ENCODE assay signal across 8 mouse cellular contexts in the genomic region with DNA sequence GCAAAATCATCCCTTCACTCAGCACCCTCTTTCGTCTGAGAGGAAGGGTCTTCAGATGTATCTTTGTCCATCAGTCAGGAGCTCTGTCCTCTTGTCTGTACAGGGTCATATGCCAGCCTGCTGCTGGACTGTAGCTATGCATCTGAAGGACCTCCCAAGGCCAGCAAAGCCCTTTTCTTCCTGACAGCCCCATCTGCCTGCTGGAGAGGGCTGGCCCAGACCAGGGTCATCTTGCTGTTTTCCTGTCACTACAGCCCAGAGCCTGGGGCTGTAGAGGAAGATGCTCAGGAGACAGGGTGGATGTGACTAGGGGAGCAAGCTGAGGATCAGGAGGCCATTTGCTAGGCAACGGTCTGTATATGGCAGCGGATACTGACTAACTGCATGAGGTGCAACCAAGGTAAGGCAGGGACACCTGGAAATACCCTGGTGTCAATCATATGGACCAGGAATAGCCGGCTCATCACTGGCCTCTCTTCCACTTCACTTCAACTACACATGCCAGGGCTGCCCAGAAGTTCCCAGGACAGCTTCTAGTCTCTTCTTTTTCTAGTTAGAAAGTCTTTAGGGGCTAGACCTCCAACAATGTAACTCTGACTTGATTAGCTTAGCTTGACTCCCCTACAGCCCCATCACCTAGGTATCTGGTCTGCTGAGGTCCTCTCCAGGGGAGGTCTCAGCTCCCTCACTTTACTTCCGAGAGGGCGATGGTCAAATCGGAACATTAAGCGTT. TPM values are rescaled to one million over a fixed set of nuclear protein-coding genes. Genes with fewer than 3 reads are reported as not detected.
DNase-seq lines count a peak whose midpoint lies in the region; ATAC-seq lines count a peak whose summit lies in the region.

No protein-coding gene starts in this region.

- H3K9ac ChIP-seq in lung, embryonic 16.5 days (ENCODE audit: low read length): peak overlapping the region; percentile 82
- H3K9ac ChIP-seq in embryonic facial prominence, embryonic 13.5 days: peak overlapping the region; percentile 85
- peak overlapping the region; percentile 81 for H3K9ac ChIP-seq in intestine, embryonic 15.5 days
- peak overlapping the region; percentile 74 for H3K9ac ChIP-seq in neural tube, embryonic 15.5 days (replicated peaks)

- no peak for DNase-seq in lung, postnatal 14 days
- DNase-seq in thymus, postnatal 0 days (ENCODE audit: low spot score): no peak
- no peak for DNase-seq in spleen, postnatal 4 days (ENCODE audit: low spot score in 2 of 2)

- peak overlapping the region; percentile 68 for H3K4me3 ChIP-seq in lung, embryonic 16.5 days (ENCODE audit: low read length)
- H3K4me3 ChIP-seq in embryonic facial prominence, embryonic 13.5 days: peak overlapping the region; percentile 69
- H3K4me3 ChIP-seq in intestine, embryonic 15.5 days (replicated peaks): peak overlapping the region; percentile 62
- H3K4me3 ChIP-seq in neural tube, embryonic 15.5 days (replicated peaks): peak overlapping the region; percentile 64

- peak overlapping the region; percentile 59 for H3K4me2 ChIP-seq in lung, embryonic 16.5 days (ENCODE audit: low read depth, low read length)
- peak overlapping the region; percentile 85 for H3K4me2 ChIP-seq in embryonic facial prominence, embryonic 13.5 days
- H3K4me2 ChIP-seq in intestine, embryonic 15.5 days (replicated peaks): peak overlapping the region; percentile 87
- peak overlapping the region; percentile 68 for H3K4me2 ChIP-seq in neural tube, embryonic 15.5 days

- H3K4me1 ChIP-seq in lung, embryonic 16.5 days (replicated peaks; ENCODE audit: control insufficient read depth, insufficient read depth, low read length): peaks cover 31% of the 10 kb centered on the region
- peaks cover 39% of the 10 kb centered on the region for H3K4me1 ChIP-seq in embryonic facial prominence, embryonic 13.5 days
- peaks cover 41% of the 10 kb centered on the region for H3K4me1 ChIP-seq in intestine, embryonic 15.5 days (replicated peaks)
- peaks cover 58% of the 10 kb centered on the region for H3K4me1 ChIP-seq in neural tube, embryonic 15.5 days

- ATAC-seq in lung, embryonic 16.5 days (ENCODE audit: low read depth): no peak
- ATAC-seq in embryonic facial prominence, embryonic 13.5 days (ENCODE audit: insufficient number of reproducible peaks, insufficient read depth, low FRiP score, low TSS enrichment, low read depth): no peak
- ATAC-seq in intestine, embryonic 15.5 days: no peak
- ATAC-seq in neural tube, embryonic 15.5 days (ENCODE audit: low FRiP score): no peak
- ATAC-seq in megakaryocyte progenitor cell, adult 5-6 weeks (replicated peaks; ENCODE audit: poor library complexity): no peak

- no peaks in the 10 kb centered on the region for H3K27me3 ChIP-seq in lung, embryonic 16.5 days (ENCODE audit: control insufficient read depth, insufficient read depth, low read depth, low read length)
- H3K27me3 ChIP-seq in embryonic facial prominence, embryonic 13.5 days: no peaks in the 10 kb centered on the region
- H3K27me3 ChIP-seq in intestine, embryonic 15.5 days (replicated peaks): no peaks in the 10 kb centered on the region
- no peaks in the 10 kb centered on the region for H3K27me3 ChIP-seq in neural tube, embryonic 15.5 days (replicated peaks)

- WGBS in lung, embryonic 16.5 days: 18% methylated on average over 8 of the region's 8 CpGs
- 22% methylated on average over 8 of the region's 8 CpGs for WGBS in embryonic facial prominence, embryonic 13.5 days
- 18% methylated on average over 8 of the region's 8 CpGs for WGBS in intestine, embryonic 15.5 days
- 20% methylated on average over 8 of the region's 8 CpGs for WGBS in neural tube, embryonic 15.5 days

- H3K36me3 ChIP-seq in lung, embryonic 16.5 days (ENCODE audit: control insufficient read depth, insufficient read depth, low read length): peaks cover 8% of the 10 kb centered on the region
- peaks cover 37% of the 10 kb centered on the region for H3K36me3 ChIP-seq in embryonic facial prominence, embryonic 13.5 days
- H3K36me3 ChIP-seq in intestine, embryonic 15.5 days: peaks cover 16% of the 10 kb centered on the region; the same call in 1 of the 2 replicates
- H3K36me3 ChIP-seq in neural tube, embryonic 15.5 days: peaks cover 24% of the 10 kb centered on the region

- peak overlapping the region; percentile 87 for H3K27ac ChIP-seq in lung, embryonic 16.5 days (ENCODE audit: low read length)
- H3K27ac ChIP-seq in embryonic facial prominence, embryonic 13.5 days: peak overlapping the region; percentile 93
- H3K27ac ChIP-seq in intestine, embryonic 15.5 days: peak overlapping the region; percentile 86
- peak overlapping the region; percentile 93 for H3K27ac ChIP-seq in neural tube, embryonic 15.5 days (replicated peaks)

- H3K9me3 ChIP-seq in lung, embryonic 16.5 days (ENCODE audit: control insufficient read depth, low read length): no peaks in the 10 kb centered on the region
- no peaks in the 10 kb centered on the region for H3K9me3 ChIP-seq in embryonic facial prominence, embryonic 13.5 days
- H3K9me3 ChIP-seq in intestine, embryonic 15.5 days: no peaks in the 10 kb centered on the region
- H3K9me3 ChIP-seq in neural tube, embryonic 15.5 days (replicated peaks): no peaks in the 10 kb centered on the region

RNA-seq across cellular contexts. Expression of a gene that starts 0.8 kb away (rescaled TPM):
- polyA plus RNA-seq in lung, embryonic 16.5 days (2015; fragmentation: Nextera tagmentation; extraction: Ambion mirVana): 65.8 and 71.1 TPM in 2 replicates
- polyA plus RNA-seq in embryonic facial prominence, embryonic 13.5 days (2015; fragmentation: Nextera tagmentation; extraction: Ambion mirVana): 69.7 and 73.3 TPM in 2 replicates
- polyA plus RNA-seq in intestine, embryonic 15.5 days (2015; fragmentation: Nextera tagmentation; extraction: Ambion mirVana): 37.9 and 44.4 TPM in 2 replicates
- 155 and 168 TPM in 2 replicates for polyA plus RNA-seq in neural tube, embryonic 15.5 days (2015; fragmentation: Nextera tagmentation; extraction: Ambion mirVana)
- 81.7 and 87.2 TPM in 2 replicates for polyA plus RNA-seq in thymus, postnatal 0 days (2015; fragmentation: Nextera tagmentation; extraction: Ambion mirVana)
- total RNA-seq in megakaryocyte progenitor cell, adult 5-6 weeks (2015): 43.6 and 55.5 TPM in 2 replicates
- total RNA-seq in megakaryocyte progenitor cell, adult 5-6 weeks (2017): 53.6 and 57.7 TPM in 2 replicates

RNA-seq across cellular contexts. Expression of a gene that starts 4.1 kb away (rescaled TPM):
- 29.3 and 29.7 TPM in 2 replicates for polyA plus RNA-seq in lung, embryonic 16.5 days (2015; fragmentation: Nextera tagmentation; extraction: Ambion mirVana)
- 33.7 and 36.5 TPM in 2 replicates for polyA plus RNA-seq in embryonic facial prominence, embryonic 13.5 days (2015; fragmentation: Nextera tagmentation; extraction: Ambion mirVana)
- polyA plus RNA-seq in intestine, embryonic 15.5 days (2015; fragmentation: Nextera tagmentation; extraction: Ambion mirVana): 24.9 and 26.7 TPM in 2 replicates
- polyA plus RNA-seq in neural tube, embryonic 15.5 days (2015; fragmentation: Nextera tagmentation; extraction: Ambion mirVana): 32.7 and 34.5 TPM in 2 replicates
- 39.5 and 40.6 TPM in 2 replicates for polyA plus RNA-seq in thymus, postnatal 0 days (2015; fragmentation: Nextera tagmentation; extraction: Ambion mirVana)
- 11.3 and 17.5 TPM in 2 replicates for total RNA-seq in megakaryocyte progenitor cell, adult 5-6 weeks (2015)
- total RNA-seq in megakaryocyte progenitor cell, adult 5-6 weeks (2017): 16.8 and 17.9 TPM in 2 replicates

RNA-seq across cellular contexts. Expression of a gene that starts 8.9 kb away (rescaled TPM):
- polyA plus RNA-seq in lung, embryonic 16.5 days (2015; fragmentation: Nextera tagmentation; extraction: Ambion mirVana): 3.8 TPM in 2 replicates
- polyA plus RNA-seq in embryonic facial prominence, embryonic 13.5 days (2015; fragmentation: Nextera tagmentation; extraction: Ambion mirVana): 2.2 and 3.1 TPM in 2 replicates
- 1.1 and 2.1 TPM in 2 replicates for polyA plus RNA-seq in intestine, embryonic 15.5 days (2015; fragmentation: Nextera tagmentation; extraction: Ambion mirVana)
- polyA plus RNA-seq in neural tube, embryonic 15.5 days (2015; fragmentation: Nextera tagmentation; extraction: Ambion mirVana): 2.5 and 3.8 TPM in 2 replicates
- polyA plus RNA-seq in thymus, postnatal 0 days (2015; fragmentation: Nextera tagmentation; extraction: Ambion mirVana): 3.0 and 3.3 TPM in 2 replicates
- 1.3 TPM in 1 of 2 replicates, not detected in the other for total RNA-seq in megakaryocyte progenitor cell, adult 5-6 weeks (2015)
- total RNA-seq in megakaryocyte progenitor cell, adult 5-6 weeks (2017): 0.81 TPM in 1 of 2 replicates, not detected in the other

RNA-seq across cellular contexts. Expression of a gene that starts 17.9 kb away (rescaled TPM):
- polyA plus RNA-seq in lung, embryonic 16.5 days (2015; fragmentation: Nextera tagmentation; extraction: Ambion mirVana): 80.4 and 82.6 TPM in 2 replicates
- 90.7 and 92.9 TPM in 2 replicates for polyA plus RNA-seq in embryonic facial prominence, embryonic 13.5 days (2015; fragmentation: Nextera tagmentation; extraction: Ambion mirVana)
- 57.4 and 60.8 TPM in 2 replicates for polyA plus RNA-seq in intestine, embryonic 15.5 days (2015; fragmentation: Nextera tagmentation; extraction: Ambion mirVana)
- 37.3 and 51.0 TPM in 2 replicates for polyA plus RNA-seq in neural tube, embryonic 15.5 days (2015; fragmentation: Nextera tagmentation; extraction: Ambion mirVana)
- 57.4 and 64.5 TPM in 2 replicates for polyA plus RNA-seq in thymus, postnatal 0 days (2015; fragmentation: Nextera tagmentation; extraction: Ambion mirVana)
- 29.9 and 34.6 TPM in 2 replicates for total RNA-seq in megakaryocyte progenitor cell, adult 5-6 weeks (2015)
- 115 and 143 TPM in 2 replicates for total RNA-seq in megakaryocyte progenitor cell, adult 5-6 weeks (2017)

RNA-seq across cellular contexts. Expression of a gene that starts 22.5 kb away (rescaled TPM):
- polyA plus RNA-seq in lung, embryonic 16.5 days (2015; fragmentation: Nextera tagmentation; extraction: Ambion mirVana): 190 and 198 TPM in 2 replicates
- polyA plus RNA-seq in embryonic facial prominence, embryonic 13.5 days (2015; fragmentation: Nextera tagmentation; extraction: Ambion mirVana): 195 and 215 TPM in 2 replicates
- 170 and 198 TPM in 2 replicates for polyA plus RNA-seq in intestine, embryonic 15.5 days (2015; fragmentation: Nextera tagmentation; extraction: Ambion mirVana)
- polyA plus RNA-seq in neural tube, embryonic 15.5 days (2015; fragmentation: Nextera tagmentation; extraction: Ambion mirVana): 198 and 199 TPM in 2 replicates
- polyA plus RNA-seq in thymus, postnatal 0 days (2015; fragmentation: Nextera tagmentation; extraction: Ambion mirVana): 190 and 230 TPM in 2 replicates
- 97.2 and 104 TPM in 2 replicates for total RNA-seq in megakaryocyte progenitor cell, adult 5-6 weeks (2015)
- 100 and 123 TPM in 2 replicates for total RNA-seq in megakaryocyte progenitor cell, adult 5-6 weeks (2017)
